Mouse (Mus musculus) stomach, postnatal 0 days (tissue): ENCODE data around the gene Ccdc138. TPM values are rescaled to one million over a fixed set of nuclear protein-coding genes. Genes with fewer than 3 reads are reported as not detected.

Experiments used
- ATAC-seq: fragments of 200-750 bp; cut with Nextera tagmentation; 2 replicates; pipeline ENCODE4 v1.8.0; 2017; ENCODE audit not compliant: low FRiP score, low TSS enrichment
- DNase-seq: peaks from one replicate; pipeline ENCODE4 v3.0.0-alpha.2; 2016; ENCODE audit warnings: low spot score
- H3K27ac ChIP-seq: fragments of 300-500 bp; sonication (generic); replicated peaks from 2 replicates; pipeline ENCODE4 v1.5.1; 2014; ENCODE audit warnings: mild to moderate bottlenecking, control low read depth
- H3K27me3 ChIP-seq: fragments of 300-500 bp; sonication (generic); 2 replicates; pipeline ENCODE4 v1.6.1; 2014; ENCODE audit warnings: low read length; ENCODE audit not compliant: control insufficient read depth, insufficient read depth
- H3K36me3 ChIP-seq: fragments of 300-500 bp; sonication (generic); 2 replicates; pipeline ENCODE4 v1.6.1; 2014; ENCODE audit warnings: low read length, mixed read lengths; ENCODE audit not compliant: control insufficient read depth, insufficient read depth
- H3K4me1 ChIP-seq: fragments of 300-500 bp; sonication (generic); replicated peaks from 2 replicates; pipeline ENCODE4 v1.6.1; 2014; ENCODE audit warnings: antibody characterized with exemption; ENCODE audit not compliant: control insufficient read depth, insufficient read depth
- H3K4me2 ChIP-seq: fragments of 300-500 bp; sonication (generic); replicated peaks from 2 replicates; pipeline ENCODE4 v1.6.1; 2014; ENCODE audit warnings: low read depth, mild to moderate bottlenecking, control low read depth, moderate library complexity
- H3K4me3 ChIP-seq: fragments of 300-500 bp; sonication (generic); 2 replicates; pipeline ENCODE4 v1.5.1; 2014; ENCODE audit warnings: low read depth, low read length, control low read depth
- H3K9ac ChIP-seq: fragments of 300-500 bp; sonication (generic); 2 replicates; pipeline ENCODE4 v1.6.1; 2014; ENCODE audit warnings: mild to moderate bottlenecking, low read length, control low read depth, mixed read lengths
- H3K9me3 ChIP-seq: fragments of 300-500 bp; sonication (generic); 2 replicates; pipeline ENCODE4 v1.6.1; 2016; ENCODE audit warnings: low read length; ENCODE audit not compliant: control insufficient read depth
- CTCF ChIP-seq: IDR thresholded peaks from 2 replicates; pipeline ENCODE4 v1.5.1; 2016; ENCODE audit warnings: antibody characterized with exemption, low read depth, mild to moderate bottlenecking, moderate library complexity
- EP300 ChIP-seq: optimal IDR thresholded peaks from 2 replicates; pipeline ENCODE3; 2016; ENCODE audit warnings: antibody characterized with exemption
- WGBS: fragments of 180-500 bp; shearing (Covaris S2); extraction: QIAGEN DNeasy Blood & Tissue Kit; methylation state at CpG from one replicate; pipeline ENCODE4 v1.1.7; 2014; 5-methylcytosine and 5-hydroxymethylcytosine counted together
- polyA plus RNA-seq: library from polyadenylated mRNA; unstranded; fragments of >200 nt; fragmentation: Nextera tagmentation; extraction: Ambion mirVana; gene quantifications from 2 replicates; pipeline ENCODE4 v1.2.1, GENCODE M21; 2015

Gene Ccdc138
- polyA plus RNA-seq, 1 experiment from 2014 or later, result 2.2 TPM

GRCm38 (mm10) chr10:58478071-58478578 lies 19.6 kb upstream of the Ccdc138 start:
- ATAC-seq, result no peak
- H3K9me3 ChIP-seq, result no peaks in the 10 kb centered on the region
- H3K36me3 ChIP-seq, result peaks cover 23% of the 10 kb centered on the region

GRCm38 (mm10) chr10:58479954-58480490 lies 17.7 kb upstream of the Ccdc138 start:
- H3K9me3 ChIP-seq, result no peaks in the 10 kb centered on the region
- H3K27me3 ChIP-seq, result no peaks in the 10 kb centered on the region
- peaks cover 34% of the 10 kb centered on the region for H3K36me3 ChIP-seq
- no peak overlapping the region for H3K4me3 ChIP-seq
- WGBS, result 82% methylated on average over 4 of the region's 4 CpGs
- H3K4me2 ChIP-seq, result no peak overlapping the region
- ATAC-seq, result no peak
- no peak for DNase-seq
- no peaks in the 10 kb centered on the region for H3K4me1 ChIP-seq
- no peak for TF ChIP-seq EP300
- TF ChIP-seq CTCF, result no peak
- no peak overlapping the region for H3K27ac ChIP-seq
- no peak overlapping the region for H3K9ac ChIP-seq

More at GRCm38 (mm10) chr10:58478071-58478578, 19.6 kb upstream of the Ccdc138 start:
- TF ChIP-seq CTCF (no peak), EP300 (no peak)
- H3K4me2 ChIP-seq, result no peak overlapping the region
- 98% methylated on average over 2 of the region's 2 CpGs for WGBS
- DNase-seq, result no peak
- no peaks in the 10 kb centered on the region for H3K27me3 ChIP-seq
- H3K4me3 ChIP-seq, result no peak overlapping the region
- no peak overlapping the region for H3K27ac ChIP-seq
- H3K4me1 ChIP-seq, result no peaks in the 10 kb centered on the region
- H3K9ac ChIP-seq, result no peak overlapping the region

DNA sequence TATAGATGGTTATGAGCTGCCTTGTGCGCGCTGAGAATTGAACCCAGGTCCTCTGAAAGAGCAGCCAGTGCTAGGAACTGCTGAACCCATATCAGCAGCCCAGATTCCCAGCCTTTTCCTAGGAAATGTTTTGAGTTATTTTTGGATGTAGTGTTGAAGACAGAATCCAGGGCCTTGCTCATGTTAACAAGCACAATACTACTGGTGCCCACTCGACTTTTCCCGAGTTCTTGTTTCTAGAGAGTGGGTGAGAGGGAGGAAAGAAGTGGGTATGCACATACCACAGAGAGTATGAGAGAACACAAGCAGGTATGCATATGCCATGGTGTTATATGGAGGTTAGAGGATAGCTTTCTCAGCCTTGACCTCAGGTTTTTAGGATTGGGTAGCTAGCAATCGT lies 6.7 kb upstream of the Ccdc138 start:
- Histone ChIP-seq H3K4me3 (no peak overlapping the region), H3K27ac (no peak overlapping the region), H3K27me3 (no peaks in the 10 kb centered on the region), H3K9me3 (no peaks in the 10 kb centered on the region), H3K36me3 (peaks cover 14% of the 10 kb centered on the region), H3K4me2 (no peak overlapping the region), H3K4me1 (no peaks in the 10 kb centered on the region), H3K9ac (no peak overlapping the region)
- DNase-seq, result no peak
- TF ChIP-seq CTCF (no peak), EP300 (no peak)
- no peak for ATAC-seq
- WGBS, result 90% methylated on average over 5 of the region's 5 CpGs

- ATAC-seq (no peak), DNase-seq (no peak)
- 88% methylated on average over 2 of the region's 2 CpGs for WGBS
- Histone ChIP-seq H3K27me3 (no peaks in the 10 kb centered on the region), H3K4me1 (no peaks in the 10 kb centered on the region), H3K27ac (no peak overlapping the region), H3K36me3 (peaks cover 14% of the 10 kb centered on the region), H3K9ac (no peak overlapping the region), H3K4me3 (no peak overlapping the region), H3K9me3 (no peaks in the 10 kb centered on the region), H3K4me2 (no peak overlapping the region)
- TF ChIP-seq EP300 (no peak), CTCF (peak; percentile 46)
Observed at GRCm38 (mm10) chr10:58495637-58496036, 2.1 kb upstream of the Ccdc138 start.

DNA sequence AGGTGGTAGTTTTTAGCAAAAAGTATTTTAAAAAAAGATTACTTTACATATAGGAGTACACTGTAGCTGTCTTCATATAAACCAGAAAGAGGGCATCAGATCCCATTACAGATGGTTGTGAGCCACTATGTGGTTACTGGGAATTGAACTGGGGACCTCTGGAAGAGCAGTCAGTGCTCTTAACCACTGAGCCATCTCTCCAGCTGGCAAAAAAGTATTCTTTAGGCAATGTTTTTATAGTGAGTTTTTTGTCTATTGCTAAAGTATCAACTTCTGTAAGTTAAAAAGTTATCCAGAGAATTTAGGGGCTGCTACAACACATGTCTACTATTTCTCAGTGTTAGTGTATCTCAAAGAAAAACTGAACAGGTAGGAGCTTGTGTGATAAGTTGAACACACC lies 1.0 kb upstream of the Ccdc138 start:
- DNase-seq (no peak), ATAC-seq (no peak)
- TF ChIP-seq EP300 (no peak), CTCF (no peak)
- H3K4me2 ChIP-seq, result 0 out of 2 replicates have a peak overlapping the region, but pooled peaks have one; percentile 58
- peaks cover 9% of the 10 kb centered on the region for H3K36me3 ChIP-seq
- no peaks in the 10 kb centered on the region for H3K4me1 ChIP-seq
- peak overlapping the region; percentile 82 for H3K27ac ChIP-seq
- H3K4me3 ChIP-seq, result no peak overlapping the region
- no peaks in the 10 kb centered on the region for H3K9me3 ChIP-seq
- H3K9ac ChIP-seq, result 0 out of 2 replicates have a peak overlapping the region, but pooled peaks have one; percentile 38
- H3K27me3 ChIP-seq, result no peaks in the 10 kb centered on the region

- TF ChIP-seq CTCF (no peak), EP300 (no peak)
- H3K4me3 ChIP-seq, result peak overlapping the region; percentile 82
- DNase-seq (no peak), ATAC-seq (no peak)
- H3K27ac ChIP-seq, result no peak overlapping the region
- 56% methylated on average over 2 of the region's 2 CpGs for WGBS
- peak overlapping the region; percentile 58 for H3K4me2 ChIP-seq
- peak overlapping the region; percentile 60; the same call in 1 of the 2 replicates for H3K9ac ChIP-seq
- H3K9me3 ChIP-seq, result no peaks in the 10 kb centered on the region
- no peaks in the 10 kb centered on the region for H3K4me1 ChIP-seq
- no peaks in the 10 kb centered on the region for H3K27me3 ChIP-seq
- H3K36me3 ChIP-seq, result peaks cover 3% of the 10 kb centered on the region; the same call in 1 of the 2 replicates
Observed at GRCm38 (mm10) chr10:58498516-58498915, 768 bp downstream of the Ccdc138 start.
